Mouse (Mus musculus): ENCODE measurements at regions not wholly inside any gene's neighbourhood (a gene's known extent, or its start where the extent isn't known, plus 50 kb on each side); places are given as distances from the start of the nearest gene placed in this dataset.

GRCm38 (mm10) chr6:116998948-116999682, 169.2 kb upstream of the Cxcl12 start:
- peak; percentile 43 to 63 for DNase-seq (ENCODE audit: low spot score in 2 of 2)

DNA sequence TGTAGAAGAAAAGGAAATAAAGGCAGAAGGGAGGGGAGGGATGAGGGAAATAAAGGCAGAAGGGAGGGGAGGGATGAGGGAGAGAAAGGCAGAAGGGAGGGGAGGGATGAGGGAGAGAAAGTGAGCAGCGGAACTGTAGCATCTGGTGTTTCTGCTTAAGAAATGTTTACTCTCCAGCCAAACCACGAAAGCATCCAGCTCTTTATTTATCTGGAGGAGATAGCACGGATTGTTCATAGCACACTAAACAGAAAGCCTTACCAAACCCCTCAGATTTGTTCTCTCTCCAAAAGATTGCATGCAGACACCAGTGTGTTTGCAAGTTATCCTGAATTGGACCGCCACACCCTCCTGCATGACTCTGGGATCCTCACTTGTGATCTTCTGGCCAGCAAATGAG, 168.4 kb upstream of the Cxcl12 start:
- DNase-seq (ENCODE audit: low spot score in 2 of 2), result no peak

DNA sequence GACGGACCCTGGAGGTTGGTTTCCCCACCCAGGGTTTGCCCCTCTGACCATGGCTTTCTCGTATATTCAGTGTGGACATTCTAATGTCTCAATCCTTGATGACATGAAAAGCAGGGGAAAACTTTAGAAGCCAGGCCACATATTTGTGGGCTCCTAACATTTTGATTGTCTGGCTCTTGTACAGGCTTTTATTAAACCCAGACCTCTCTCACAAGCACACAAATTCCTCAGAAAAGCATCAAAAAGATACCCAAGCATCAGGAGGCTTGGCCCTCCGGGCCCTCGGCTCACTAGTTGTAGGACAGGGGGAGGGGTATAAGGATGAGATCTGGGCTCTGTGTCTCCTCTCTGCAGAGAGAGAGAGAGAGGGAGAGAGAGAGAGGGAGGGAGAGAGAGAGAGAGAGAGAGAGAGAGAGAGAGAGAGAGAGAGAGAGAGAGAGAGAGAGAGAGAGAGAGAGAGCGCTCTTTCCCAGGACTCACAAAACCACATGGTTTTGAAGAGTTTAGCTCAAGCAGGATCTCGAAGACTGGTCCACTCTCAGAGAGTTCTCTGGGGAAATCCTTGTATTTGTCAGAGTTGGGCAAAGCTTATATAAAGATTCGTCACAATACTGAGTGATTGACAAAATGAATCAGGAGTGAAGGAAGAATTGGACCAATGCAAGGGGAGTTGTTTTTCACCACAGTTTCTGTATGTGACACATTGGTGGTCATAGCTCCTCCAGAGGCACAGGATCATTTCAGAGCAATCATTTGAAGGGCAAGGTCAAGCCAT, 167.2 kb upstream of the Cxcl12 start:
- DNase-seq (ENCODE audit: low spot score in 2 of 2), result no peak

DNA sequence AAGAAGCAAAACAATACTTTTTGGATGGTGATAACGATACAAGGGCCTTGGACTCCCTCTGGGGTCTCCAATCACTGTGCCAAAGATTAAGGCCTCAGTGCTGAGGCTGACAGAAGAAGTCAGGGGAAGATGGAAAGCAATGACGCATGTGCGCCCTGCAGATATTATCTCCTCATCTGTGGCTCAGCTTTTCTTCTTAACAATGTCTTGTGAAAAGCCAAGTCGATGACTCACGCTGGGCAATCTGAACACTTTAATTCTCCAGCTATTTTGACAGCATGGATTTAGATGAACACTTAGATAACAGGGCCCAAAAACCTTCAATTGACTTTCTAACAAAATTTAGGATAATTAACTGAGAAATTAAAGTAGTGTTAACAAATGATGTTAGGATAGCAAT, 155.7 kb upstream of the Cxcl12 start:
- DNase-seq (ENCODE audit: low spot score in 2 of 2), result no peak

GRCm38 (mm10) chr6:117015461-117015860, 152.9 kb upstream of the Cxcl12 start:
- DNase-seq (ENCODE audit: low spot score in 2 of 2), result no peak

- no peak for DNase-seq (ENCODE audit: low spot score in 2 of 2)
These were observed 146.5 kb upstream of the Cxcl12 start for GRCm38 (mm10) chr6:117021851-117022250.

GRCm38 (mm10) chr6:117032042-117032746, 136.1 kb upstream of the Cxcl12 start:
- DNase-seq (ENCODE audit: low spot score in 2 of 2), result peak in 1 of 2 experiments; percentile 35

DNA sequence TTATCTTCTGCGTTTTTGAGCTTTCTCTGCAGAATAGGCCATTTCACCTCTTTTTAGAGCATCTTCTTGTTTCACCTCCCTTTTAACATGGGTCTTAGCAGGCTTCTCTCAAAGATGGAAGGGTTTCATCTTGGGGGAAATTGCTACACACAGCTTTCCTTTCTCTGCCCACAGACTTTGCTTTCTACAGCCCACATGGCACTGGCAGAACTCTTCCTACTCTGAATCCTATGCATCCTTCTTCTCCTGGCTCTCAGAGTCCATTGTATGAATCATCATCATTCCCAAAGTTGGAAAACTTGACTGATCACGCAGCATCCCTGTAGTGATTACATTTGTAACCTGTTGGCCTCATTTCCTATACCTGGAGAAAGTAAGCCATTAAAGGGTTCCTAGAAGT, 124.6 kb upstream of the Cxcl12 start:
- DNase-seq (ENCODE audit: low spot score in 2 of 2), result no peak

GRCm38 (mm10) chr6:117049459-117050010, 118.8 kb upstream of the Cxcl12 start:
- no peak for DNase-seq (ENCODE audit: low spot score in 2 of 2)

DNA sequence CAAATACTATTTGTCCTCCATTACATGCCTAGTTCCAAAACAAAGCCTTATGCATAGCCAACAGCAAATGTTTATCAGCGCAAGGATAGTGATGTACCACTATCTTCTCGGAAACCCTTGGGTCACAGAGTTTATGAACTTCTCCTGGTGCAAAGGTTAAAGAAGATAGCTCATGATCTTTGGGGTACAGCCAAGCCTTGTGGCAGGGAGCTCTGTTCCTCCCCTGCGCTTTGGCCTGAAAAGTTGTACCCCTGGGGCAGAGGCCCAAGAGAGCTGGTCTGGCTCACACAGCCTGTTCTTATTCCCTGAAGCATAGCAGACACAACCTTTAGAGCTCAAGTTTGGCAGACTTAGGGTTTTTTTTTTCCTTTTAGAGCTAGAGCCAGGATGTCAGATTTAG, 107.6 kb upstream of the Cxcl12 start:
- DNase-seq (ENCODE audit: low spot score in 2 of 2), result no peak

- no peak for DNase-seq (ENCODE audit: low spot score in 2 of 2)
These were observed 100.6 kb upstream of the Cxcl12 start for GRCm38 (mm10) chr6:117067541-117068305.

GRCm38 (mm10) chr6:117071311-117071710, 97.0 kb upstream of the Cxcl12 start:
- peak; percentile 73 to 90 for DNase-seq (ENCODE audit: low spot score in 2 of 2)

DNA sequence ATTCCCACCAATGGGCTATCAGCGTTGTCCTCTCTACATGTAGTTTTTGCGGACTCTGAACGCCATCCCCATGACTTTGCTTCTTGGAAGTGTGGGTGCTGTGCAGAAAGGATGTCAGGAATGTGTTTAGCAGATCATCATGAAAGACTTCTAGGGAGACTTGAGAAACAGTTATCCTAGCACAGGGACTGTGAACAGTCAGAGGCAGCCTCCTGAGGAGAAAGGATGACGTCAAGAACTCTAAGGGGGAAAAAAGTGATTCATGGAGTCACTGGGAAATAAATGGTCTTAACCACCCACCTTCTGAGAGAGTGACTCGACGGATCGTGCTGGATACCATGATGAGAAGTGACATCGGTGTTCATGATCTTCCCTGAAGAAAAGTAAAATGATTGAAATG, 96.5 kb upstream of the Cxcl12 start:
- DNase-seq (ENCODE audit: low spot score in 2 of 2), result peak in 1 of 2 experiments; percentile 26

- DNase-seq (ENCODE audit: low spot score in 2 of 2), result no peak
These were observed 88.8 kb upstream of the Cxcl12 start for GRCm38 (mm10) chr6:117079500-117079899.

- no peak for DNase-seq (ENCODE audit: low spot score in 2 of 2)
These were observed 87.4 kb upstream of the Cxcl12 start for GRCm38 (mm10) chr6:117080973-117081372.

- DNase-seq (ENCODE audit: low spot score in 2 of 2), result no peak
These were observed 84.1 kb upstream of the Cxcl12 start for GRCm38 (mm10) chr6:117084211-117084610.

DNA sequence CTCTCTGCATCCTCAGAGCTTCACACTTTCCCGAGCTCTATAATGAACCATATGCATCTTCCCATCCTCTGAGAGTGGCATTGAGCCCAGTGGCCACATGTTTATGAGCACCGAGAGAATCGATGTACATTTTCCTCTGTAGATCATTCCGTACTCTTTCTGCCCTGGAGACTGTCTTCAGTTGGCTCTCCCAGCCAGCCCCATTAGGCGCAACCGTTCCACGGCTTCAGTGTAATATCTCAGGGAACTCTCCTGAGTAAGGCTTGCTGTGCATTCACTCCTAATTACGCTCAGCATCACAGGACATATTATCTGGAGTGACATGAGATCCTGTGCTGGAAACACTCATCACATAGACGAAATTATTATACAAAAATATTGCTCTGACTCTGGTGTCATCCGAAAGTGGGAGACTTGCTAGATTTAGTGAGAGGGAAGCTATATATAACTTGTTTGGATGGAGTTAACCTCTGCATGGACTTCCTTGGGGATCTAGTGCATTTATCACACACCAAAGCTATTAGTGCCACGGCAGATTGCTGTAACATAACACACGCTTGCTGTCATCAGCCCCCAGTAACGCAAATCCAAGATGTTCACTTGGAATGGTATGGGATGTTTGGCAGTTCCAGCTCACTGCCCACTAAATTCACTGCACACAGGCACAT, 83.4 kb upstream of the Cxcl12 start:
- no peak for DNase-seq (ENCODE audit: low spot score in 2 of 2)

- no peak for DNase-seq (ENCODE audit: low spot score in 2 of 2)
These were observed 73.6 kb upstream of the Cxcl12 start for GRCm38 (mm10) chr6:117094742-117095141.

DNA sequence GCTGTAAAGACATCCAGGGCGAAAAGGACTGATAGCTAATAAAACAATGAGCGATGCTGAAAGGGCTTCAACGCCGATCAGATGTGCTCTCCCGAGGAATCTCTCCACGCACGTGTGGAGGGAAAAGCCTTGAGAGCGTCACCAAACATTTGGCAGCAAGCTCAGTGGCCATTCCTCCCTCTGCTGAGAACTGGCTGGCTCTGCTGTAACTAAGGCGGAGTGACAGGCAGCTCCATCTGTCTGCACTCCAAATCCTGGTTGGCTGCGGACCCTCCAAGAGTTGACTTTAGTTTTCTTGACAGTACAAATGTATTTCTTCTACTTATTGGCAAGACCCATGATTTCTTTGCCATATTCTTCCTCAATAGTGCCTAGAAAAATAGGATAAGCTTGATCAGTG, 68.5 kb upstream of the Cxcl12 start:
- peak in 1 of 2 experiments; percentile 14 for DNase-seq (ENCODE audit: low spot score in 2 of 2)

GRCm38 (mm10) chr6:117102693-117103092, 65.6 kb upstream of the Cxcl12 start:
- DNase-seq (ENCODE audit: low spot score in 2 of 2), result no peak
